Mouse (Mus musculus) ES-E14 (cell line): ENCODE results near the gene Mov10. TPM values are rescaled to one million over a fixed set of nuclear protein-coding genes. Genes with fewer than 3 reads are reported as not detected.
A peak's percentile ranks its signal among the peaks of the same experiment; 100 is the strongest.
"Not testable (repeated sequence)": the region's sequence is repeated elsewhere in the genome, so short reads cannot be mapped to it uniquely, and the experiment has no call there.

Experiments
- DNase-seq: peaks from one replicate; pipeline ENCODE4 v3.0.0-alpha.2; 2013; ENCODE audit warnings: low read depth, low spot score
- H3K27ac ChIP-seq: 2 replicates; pipeline ENCODE4 v1.5.1; 2012; ENCODE audit warnings: low read depth, mild to moderate bottlenecking, low read length, moderate library complexity, mixed read lengths; ENCODE audit not compliant: poor library complexity, insufficient read depth, severe bottlenecking
- H3K36me3 ChIP-seq: 2 replicates; pipeline ENCODE4 v1.6.1; 2012; ENCODE audit warnings: mild to moderate bottlenecking, low read length, moderate library complexity, mixed read lengths; ENCODE audit not compliant: control insufficient read depth, poor library complexity, insufficient read depth, severe bottlenecking
- H3K4me1 ChIP-seq, 2 experiments: fragments of 150-350 bp in 1 of 2; sonication (generic) in 1 of 2; 2 replicates each; pipeline ENCODE4 v1.6.1; 2012; ENCODE audit warnings: low read length in 2 of 2, mild to moderate bottlenecking in 1 of 2, mixed read lengths in 1 of 2; ENCODE audit not compliant: control insufficient read depth in 2 of 2, insufficient read depth in 2 of 2, poor library complexity in 1 of 2
- H3K4me3 ChIP-seq, 2 experiments: fragments of 150-350 bp in 1 of 2; sonication (generic) in 1 of 2; 2 replicates each; pipeline ENCODE4 v1.5.1; 2012; ENCODE audit warnings: low read length in 2 of 2, low read depth in 1 of 2, mild to moderate bottlenecking in 1 of 2, mixed read lengths in 1 of 2; ENCODE audit not compliant: insufficient read depth in 1 of 2, poor library complexity in 1 of 2, severe bottlenecking in 1 of 2
- H3K9ac ChIP-seq: 2 replicates; pipeline ENCODE4 v1.6.1; 2012; ENCODE audit warnings: low read depth, mild to moderate bottlenecking, low read length, mixed read lengths; ENCODE audit not compliant: poor library complexity, insufficient read depth, severe bottlenecking
- H3K9me3 ChIP-seq: fragments of 150-350 bp; sonication (generic); 2 replicates; pipeline ENCODE4 v1.6.1; 2012; ENCODE audit warnings: low read depth, mild to moderate bottlenecking, low read length; ENCODE audit not compliant: control insufficient read depth, insufficient read depth
- CHD2 ChIP-seq: IDR thresholded peaks from 2 replicates; pipeline ENCODE4 v1.6.1; 2014; ENCODE audit warnings: mild to moderate bottlenecking, low read depth, low read length, inconsistent platforms
- HCFC1 ChIP-seq: IDR thresholded peaks from 2 replicates; pipeline ENCODE4 v1.6.1; 2012; ENCODE audit warnings: low read length, inconsistent platforms, borderline replicate concordance; ENCODE audit not compliant: insufficient read depth
- MAFK ChIP-seq: IDR thresholded peaks from 2 replicates; pipeline ENCODE4 v1.6.1; 2014; ENCODE audit warnings: mild to moderate bottlenecking, low read depth, low read length, inconsistent platforms; ENCODE audit not compliant: insufficient read depth
- ZC3H11A ChIP-seq: IDR thresholded peaks from 2 replicates; pipeline ENCODE4 v1.6.1; 2012; ENCODE audit warnings: low read depth, mild to moderate bottlenecking, inconsistent platforms, low read length, borderline replicate concordance
- ZNF384 ChIP-seq: IDR thresholded peaks from 2 replicates; pipeline ENCODE4 v1.6.1; 2012; ENCODE audit warnings: low read depth, low read length, inconsistent platforms
- in situ Hi-C, 2 experiments: fragments of 600-800 bp; cut with MboI; formaldehyde crosslinking; loops; one replicate each; pipeline ENCODE4 v1.15.1; 2025; ENCODE audit warnings: low sequenced_read_pairs in 2 of 2, inconsistent platforms in 1 of 2; ENCODE audit not compliant: unreplicated experiment in 2 of 2
- total RNA-seq: library from RNA; depleted of rRNA; stranded (reverse); fragments of 300-350 nt; gene quantifications from 2 replicates; pipeline ENCODE4 v1.2.3, GENCODE M21; 2012

Gene Mov10
- total RNA-seq, 1 experiment = 37.5 TPM

GRCm38 (mm10) chr3:104770035-104770434 lies 48.3 kb downstream of the Mov10 start:
- no peak overlapping the region for H3K27ac ChIP-seq
- DNase-seq = no peak
- H3K9me3 ChIP-seq = no peaks in the 10 kb centered on the region
- H3K9ac ChIP-seq = no peak overlapping the region
- in situ Hi-C loops = loop anchor here (10.0 to 25.0 kb wide), 2 partner anchors 285 to 292 kb away; partner anchors contain the start of genes Cttnbp2nl (in 2 of the 2) and 4930564D02Rik (in 1 of the 2)
- 0 out of 2 replicates have a peak, but pooled peaks have one; percentile 19 for TF ChIP-seq ZC3H11A
- no peak for TF ChIP-seq CHD2
- no peak for TF ChIP-seq ZNF384
- no peak for TF ChIP-seq MAFK
- H3K36me3 ChIP-seq = no peaks in the 10 kb centered on the region
- no peaks in the 10 kb centered on the region for H3K4me1 ChIP-seq
- H3K4me3 ChIP-seq = no peak overlapping the region

- no peak for DNase-seq
- Histone ChIP-seq H3K36me3 (no peaks in the 10 kb centered on the region), H3K9me3 (no peaks in the 10 kb centered on the region), H3K4me3 (no peak overlapping the region), H3K4me1 (no peaks in the 10 kb centered on the region), H3K9ac (no peak overlapping the region), H3K27ac (no peak overlapping the region)
- TF ChIP-seq ZNF384 = no peak
- TF ChIP-seq ZC3H11A = no peak
- no peak for TF ChIP-seq HCFC1
- TF ChIP-seq CHD2 = no peak
- no peak for TF ChIP-seq MAFK
- in situ Hi-C loops = loop anchor here in 1 of 2 experiments (25.0 kb wide), 1 partner anchor 293 kb away; the partner anchor contains the start of genes 4930564D02Rik and Cttnbp2nl
Measured at GRCm38 (mm10) chr3:104769135-104769534, 49.2 kb downstream of the Mov10 start.

- H3K9ac ChIP-seq = no peak overlapping the region
- H3K4me1 ChIP-seq = no peaks in the 10 kb centered on the region
- TF ChIP-seq HCFC1 = no peak
- no peak for TF ChIP-seq ZC3H11A
- H3K36me3 ChIP-seq = no peaks in the 10 kb centered on the region
- no peak overlapping the region for H3K27ac ChIP-seq
- H3K9me3 ChIP-seq = no peaks in the 10 kb centered on the region
- no peak overlapping the region for H3K4me3 ChIP-seq
- in situ Hi-C loops = loop anchor here in 1 of 2 experiments (25.0 kb wide), 1 partner anchor 295 kb away; the partner anchor contains the start of genes 4930564D02Rik and Cttnbp2nl
- DNase-seq = no peak
Measured at GRCm38 (mm10) chr3:104767716-104768115, 50.6 kb downstream of the Mov10 start.

- TF ChIP-seq ZC3H11A (no peak), MAFK (no peak), CHD2 (no peak), ZNF384 (no peak), HCFC1 (no peak)
- in situ Hi-C loops = loop anchor here in 1 of 2 experiments (25.0 kb wide), 1 partner anchor 295 kb away; the partner anchor contains the start of genes 4930564D02Rik and Cttnbp2nl
Measured at GRCm38 (mm10) chr3:104767141-104767540, 51.2 kb downstream of the Mov10 start.

GRCm38 (mm10) chr3:104765021-104765420 lies 53.3 kb downstream of the Mov10 start:
- Histone ChIP-seq H3K9me3 (no peaks in the 10 kb centered on the region), H3K4me1 (no peaks in the 10 kb centered on the region), H3K36me3 (no peaks in the 10 kb centered on the region), H3K27ac (no peak overlapping the region), H3K9ac (no peak overlapping the region), H3K4me3 (no peak overlapping the region)
- in situ Hi-C loops = loop anchor here in 1 of 2 experiments (25.0 kb wide), 1 partner anchor 297 kb away; the partner anchor contains the start of genes 4930564D02Rik and Cttnbp2nl
- TF ChIP-seq HCFC1 (no peak), ZNF384 (peak; percentile 70)
- no peak for DNase-seq

More at GRCm38 (mm10) chr3:104767141-104767540, 51.2 kb downstream of the Mov10 start:
- no peak overlapping the region for H3K27ac ChIP-seq
- H3K4me3 ChIP-seq = no peak overlapping the region
- H3K9ac ChIP-seq = no peak overlapping the region
- no peaks in the 10 kb centered on the region for H3K9me3 ChIP-seq
- H3K4me1 ChIP-seq = no peaks in the 10 kb centered on the region
- H3K36me3 ChIP-seq = no peaks in the 10 kb centered on the region
- no peak for DNase-seq

GRCm38 (mm10) chr3:104762103-104762863 lies 56.1 kb downstream of the Mov10 start:
- not testable (repeated sequence) for H3K9me3 ChIP-seq, H3K36me3 ChIP-seq, H3K27ac ChIP-seq, H3K4me1 ChIP-seq, DNase-seq, H3K4me3 ChIP-seq, H3K9ac ChIP-seq
- in situ Hi-C loops = loop anchor here in 1 of 2 experiments (25.0 kb wide), 1 partner anchor 300 kb away; the partner anchor contains the start of genes 4930564D02Rik and Cttnbp2nl
